Comparison of ENCODE assay signal across 26 mouse cellular contexts in genomic region chr12:14747381-14747780, GRCm38 (mm10).
DNase-seq lines count a peak whose midpoint lies in the region; ATAC-seq and TF ChIP-seq lines count a peak whose summit lies in the region.
"Had no signal": no experiment of that assay in that cellular context is flagged by ENCODE, and none has a peak within 500 bp of the region (broad histone marks: within the 10 kb centered on the region; RNA-seq: fewer than 3 reads in every experiment).

No protein-coding gene starts in this region.

- H3K4me1 ChIP-seq in hindbrain, postnatal 0 days (ENCODE audit: insufficient read depth, low read length), result no peaks in the 10 kb centered on the region
- no peaks in the 10 kb centered on the region for H3K4me1 ChIP-seq in hindbrain, embryonic 11.5 days (replicated peaks; ENCODE audit: control insufficient read depth, insufficient read depth, low read length)
- no peaks in the 10 kb centered on the region; the same call in 1 of the 2 replicates for H3K4me1 ChIP-seq in midbrain, embryonic 15.5 days
- H3K4me1 ChIP-seq: embryonic facial prominence, embryonic 13.5 days; hindbrain, embryonic 10.5 days; intestine, embryonic 15.5 days; limb, embryonic 13.5 days; liver, embryonic 13.5 days had no signal

- no peak overlapping the region for H3K9ac ChIP-seq in hindbrain, postnatal 0 days (replicated peaks; ENCODE audit: low read length)
- H3K9ac ChIP-seq in hindbrain, embryonic 11.5 days (ENCODE audit: low read depth, low read length), result no peak overlapping the region
- no peak overlapping the region for H3K9ac ChIP-seq in midbrain, embryonic 15.5 days
- H3K9ac ChIP-seq: embryonic facial prominence, embryonic 13.5 days; intestine, embryonic 15.5 days; limb, embryonic 13.5 days; liver, embryonic 13.5 days had no signal

- WGBS in hindbrain, postnatal 0 days, result 66% methylated on average over 2 of the region's 2 CpGs
- 89% methylated on average over 2 of the region's 2 CpGs for WGBS in hindbrain, embryonic 11.5 days
- WGBS in midbrain, embryonic 15.5 days, result 46% methylated on average over 2 of the region's 2 CpGs

- no peaks in the 10 kb centered on the region for H3K27me3 ChIP-seq in hindbrain, postnatal 0 days (ENCODE audit: insufficient read depth, low read length)
- H3K27me3 ChIP-seq in hindbrain, embryonic 11.5 days (ENCODE audit: control insufficient read depth, insufficient read depth, low read length), result no peaks in the 10 kb centered on the region
- H3K27me3 ChIP-seq in midbrain, embryonic 15.5 days (replicated peaks), result no peaks in the 10 kb centered on the region
- H3K27me3 ChIP-seq: embryonic facial prominence, embryonic 13.5 days; intestine, embryonic 15.5 days; limb, embryonic 13.5 days; liver, embryonic 13.5 days had no signal

- no peak overlapping the region for H3K4me3 ChIP-seq in hindbrain, postnatal 0 days (ENCODE audit: low read length)
- no peak overlapping the region for H3K4me3 ChIP-seq in hindbrain, embryonic 11.5 days (ENCODE audit: low read depth, low read length)
- no peak overlapping the region for H3K4me3 ChIP-seq in midbrain, embryonic 15.5 days
- H3K4me3 ChIP-seq: embryonic facial prominence, embryonic 13.5 days; erythroblast, embryonic 14.5 days; hindbrain, embryonic 10.5 days; intestine, embryonic 15.5 days; limb, embryonic 13.5 days; liver, embryonic 13.5 days had no signal

- ATAC-seq in hindbrain, postnatal 0 days, result no peak
- ATAC-seq in hindbrain, embryonic 11.5 days (ENCODE audit: low FRiP score), result no peak
- peak; percentile 88 for ATAC-seq in midbrain, embryonic 15.5 days (replicated peaks)
- ATAC-seq: activated CD4-positive, CD25-positive, alpha-beta regulatory T cell, adult 4 months; hindbrain, embryonic 16.5 days; intestine, embryonic 15.5 days; lung, postnatal 0 days had no signal

- H3K4me2 ChIP-seq in hindbrain, postnatal 0 days (ENCODE audit: low read depth, low read length), result no peak overlapping the region
- H3K4me2 ChIP-seq in hindbrain, embryonic 11.5 days (replicated peaks; ENCODE audit: low read depth, low read length), result no peak overlapping the region
- H3K4me2 ChIP-seq in midbrain, embryonic 15.5 days, result no peak overlapping the region
- H3K4me2 ChIP-seq: embryonic facial prominence, embryonic 13.5 days; intestine, embryonic 15.5 days; limb, embryonic 13.5 days; liver, embryonic 13.5 days had no signal

- no peak overlapping the region for H3K27ac ChIP-seq in hindbrain, postnatal 0 days
- no peak overlapping the region for H3K27ac ChIP-seq in hindbrain, embryonic 11.5 days (ENCODE audit: low read depth, low read length)
- no peak overlapping the region for H3K27ac ChIP-seq in midbrain, embryonic 15.5 days
- H3K27ac ChIP-seq: embryonic facial prominence, embryonic 13.5 days; hindbrain, embryonic 10.5 days; intestine, embryonic 15.5 days; limb, embryonic 13.5 days; liver, embryonic 13.5 days; macrophage had no signal

- DNase-seq in hindbrain, postnatal 0 days (ENCODE audit: low spot score), result peak; percentile 3
- no peak for DNase-seq in hindbrain, embryonic 11.5 days (ENCODE audit: low spot score)
- DNase-seq in brain, embryonic 18.5 days (ENCODE audit: low read depth, low spot score), result peak; percentile 36
- no peak for DNase-seq in cerebellum, adult 9-10 months
- DNase-seq in kidney, postnatal 36 days, result no peak
- DNase-seq: adrenal gland, adult 2 months; adrenal gland, postnatal 36 days; B cell, adult 2 months; cerebellum, adult 8-10 months; cerebellum, postnatal 36 days; gastrocnemius, postnatal 14 days; heart, postnatal 14 days; kidney, adult 2 months; kidney, postnatal 4 days; liver, embryonic 13.5 days; lung, adult 18-20 months had no signal

- TF ChIP-seq CTCF in hindbrain, postnatal 0 days (IDR thresholded peaks at IDR 0.05; ENCODE audit: low read depth), result no peak

- no peaks in the 10 kb centered on the region for H3K9me3 ChIP-seq in hindbrain, postnatal 0 days (ENCODE audit: low read length)
- no peaks in the 10 kb centered on the region for H3K9me3 ChIP-seq in hindbrain, embryonic 11.5 days (ENCODE audit: control insufficient read depth, low read length)
- no peaks in the 10 kb centered on the region for H3K9me3 ChIP-seq in midbrain, embryonic 15.5 days
- H3K9me3 ChIP-seq: embryonic facial prominence, embryonic 13.5 days; hindbrain, embryonic 10.5 days; intestine, embryonic 15.5 days; limb, embryonic 13.5 days; liver, embryonic 13.5 days had no signal

- no peaks in the 10 kb centered on the region for H3K36me3 ChIP-seq in hindbrain, postnatal 0 days (ENCODE audit: insufficient read depth, low read length)
- no peaks in the 10 kb centered on the region for H3K36me3 ChIP-seq in hindbrain, embryonic 11.5 days (ENCODE audit: control insufficient read depth, insufficient read depth, low read length)
- H3K36me3 ChIP-seq in midbrain, embryonic 15.5 days (replicated peaks), result no peaks in the 10 kb centered on the region
- H3K36me3 ChIP-seq: embryonic facial prominence, embryonic 13.5 days; hindbrain, embryonic 10.5 days; intestine, embryonic 15.5 days; limb, embryonic 13.5 days; liver, embryonic 13.5 days had no signal

Comparison
In these comparisons a context has a peak if more than half of its experiments do, and no peak if none do; other contexts are left out.
1. DNase-seq: peak in hindbrain, postnatal 0 days (single experiment) and brain, embryonic 18.5 days (single experiment); none in hindbrain, embryonic 11.5 days (single experiment), cerebellum, adult 9-10 months (single experiment) and kidney, postnatal 36 days (0 of 2).